Mouse (Mus musculus) liver, embryonic 11.5 days (tissue): ENCODE measurements around the gene Atg3. TPM values are rescaled to one million over a fixed set of nuclear protein-coding genes. Genes with fewer than 3 reads are reported as not detected.

Experiments used
- ATAC-seq: fragments of 200-750 bp; cut with Nextera tagmentation; replicated peaks from 2 replicates; pipeline ENCODE4 v1.8.0; 2017; ENCODE audit warnings: moderate number of reproducible peaks, mild to moderate bottlenecking, moderate TSS enrichment, moderate library complexity; ENCODE audit not compliant: low FRiP score
- DNase-seq: peaks from one replicate; pipeline ENCODE4 v3.0.0-alpha.2; 2017; ENCODE audit warnings: low spot score
- H3K27ac ChIP-seq: fragments of 300-500 bp; sonication (generic); 2 replicates; pipeline ENCODE4 v1.5.1; 2014; ENCODE audit warnings: mild to moderate bottlenecking, low read depth, low read length, control low read depth
- H3K27me3 ChIP-seq: fragments of 300-500 bp; sonication (generic); replicated peaks from 2 replicates; pipeline ENCODE4 v1.6.1; 2014; ENCODE audit warnings: low read length, mixed read lengths; ENCODE audit not compliant: control insufficient read depth, insufficient read depth
- H3K36me3 ChIP-seq: fragments of 300-500 bp; sonication (generic); 2 replicates; pipeline ENCODE4 v1.6.1; 2014; ENCODE audit warnings: mild to moderate bottlenecking, low read length, moderate library complexity, mixed read lengths; ENCODE audit not compliant: control insufficient read depth, insufficient read depth
- H3K4me1 ChIP-seq: fragments of 300-500 bp; sonication (generic); replicated peaks from 2 replicates; pipeline ENCODE4 v1.6.1; 2014; ENCODE audit warnings: low read length, mixed read lengths; ENCODE audit not compliant: control insufficient read depth, insufficient read depth
- H3K4me2 ChIP-seq: fragments of 300-500 bp; sonication (generic); 2 replicates; pipeline ENCODE4 v1.6.1; 2014; ENCODE audit warnings: mild to moderate bottlenecking, control low read depth, moderate library complexity
- H3K4me3 ChIP-seq: fragments of 300-500 bp; sonication (generic); 2 replicates; pipeline ENCODE4 v1.5.1; 2014; ENCODE audit warnings: low read depth, low read length, control low read depth
- H3K9ac ChIP-seq: fragments of 300-500 bp; sonication (generic); 2 replicates; pipeline ENCODE4 v1.6.1; 2014; ENCODE audit warnings: low read depth, low read length, control low read depth
- H3K9me3 ChIP-seq: fragments of 300-500 bp; sonication (generic); 2 replicates; pipeline ENCODE4 v1.6.1; 2016; ENCODE audit warnings: low read length, inconsistent platforms, mixed read lengths; ENCODE audit not compliant: control insufficient read depth
- WGBS: fragments of 180-500 bp; shearing (Covaris S2); extraction: QIAGEN DNeasy Blood & Tissue Kit; methylation state at CpG from one replicate; pipeline ENCODE4 v1.1.7; 2014; 5-methylcytosine and 5-hydroxymethylcytosine counted together
- polyA plus RNA-seq: library from polyadenylated mRNA; unstranded; fragments of >200 nt; fragmentation: Nextera tagmentation; extraction: Ambion mirVana; gene quantifications from 2 replicates; pipeline ENCODE4 v1.2.1, GENCODE M21; 2014

Gene Atg3
- polyA plus RNA-seq, 1 experiment from 2014 or later = 42.0 TPM

DNA sequence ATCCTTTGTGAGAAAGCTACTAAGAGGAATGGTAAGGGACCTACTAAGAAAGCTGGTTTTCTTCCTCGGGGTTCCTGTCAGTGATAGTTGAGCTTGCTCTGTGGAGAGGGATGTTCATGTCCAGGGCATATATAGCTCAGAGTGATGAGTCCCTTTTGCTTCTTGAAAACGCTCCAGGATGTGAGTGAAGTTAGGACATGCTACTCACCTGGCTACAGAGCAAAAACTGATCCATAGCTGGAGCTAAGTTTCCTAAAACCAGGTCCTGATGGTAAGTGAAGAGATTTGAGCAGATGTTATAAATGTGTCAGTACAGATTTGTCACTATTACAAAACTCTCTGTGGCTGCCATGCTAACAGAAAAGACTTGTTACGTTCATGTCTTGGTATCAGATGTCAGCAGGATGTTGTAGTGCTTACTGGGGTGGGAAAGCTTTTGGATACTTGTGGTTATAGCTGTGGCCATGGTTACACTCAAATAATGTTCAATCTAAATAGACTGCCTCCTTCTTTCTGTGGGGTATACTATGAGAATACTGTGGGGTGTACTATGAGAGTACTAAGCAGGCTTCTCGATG is 65.9 kb downstream of the Atg3 start:
- no peaks in the 10 kb centered on the region for H3K4me1 ChIP-seq
- ATAC-seq = no peak
- H3K9ac ChIP-seq = no peak overlapping the region
- no peak for DNase-seq
- WGBS = 65% methylated on average over 4 of the region's 4 CpGs
- no peaks in the 10 kb centered on the region for H3K9me3 ChIP-seq
- H3K27ac ChIP-seq = no peak overlapping the region
- H3K4me3 ChIP-seq = no peak overlapping the region
- no peak overlapping the region for H3K4me2 ChIP-seq
- no peaks in the 10 kb centered on the region for H3K36me3 ChIP-seq
- no peaks in the 10 kb centered on the region for H3K27me3 ChIP-seq

DNA sequence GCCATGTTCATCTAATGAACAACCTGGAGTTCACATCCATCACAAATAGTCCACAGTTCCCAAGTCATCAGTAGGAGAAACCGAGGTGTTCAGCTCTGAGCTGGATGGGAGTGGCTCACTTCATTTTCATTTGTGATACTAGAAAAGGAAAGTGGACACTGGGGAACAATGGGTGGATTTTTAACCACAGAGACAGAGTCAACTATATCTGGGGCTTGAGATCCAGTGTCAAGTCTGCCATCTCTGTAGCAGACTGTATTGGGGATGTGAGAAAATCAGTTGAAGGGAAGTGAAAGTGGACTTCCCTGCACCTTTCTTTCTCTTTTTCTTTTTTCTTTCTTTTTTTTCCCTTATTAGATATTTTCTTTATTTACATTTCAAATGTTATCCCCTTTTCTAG is 68.4 kb downstream of the Atg3 start:
- WGBS = 64% methylated on average over 1 of the region's 1 CpGs
- Histone ChIP-seq H3K4me1 (no peaks in the 10 kb centered on the region), H3K9me3 (no peaks in the 10 kb centered on the region), H3K4me3 (no peak overlapping the region), H3K36me3 (no peaks in the 10 kb centered on the region), H3K27me3 (no peaks in the 10 kb centered on the region), H3K4me2 (no peak overlapping the region), H3K9ac (no peak overlapping the region), H3K27ac (no peak overlapping the region)
- ATAC-seq (no peak), DNase-seq (no peak)

DNA sequence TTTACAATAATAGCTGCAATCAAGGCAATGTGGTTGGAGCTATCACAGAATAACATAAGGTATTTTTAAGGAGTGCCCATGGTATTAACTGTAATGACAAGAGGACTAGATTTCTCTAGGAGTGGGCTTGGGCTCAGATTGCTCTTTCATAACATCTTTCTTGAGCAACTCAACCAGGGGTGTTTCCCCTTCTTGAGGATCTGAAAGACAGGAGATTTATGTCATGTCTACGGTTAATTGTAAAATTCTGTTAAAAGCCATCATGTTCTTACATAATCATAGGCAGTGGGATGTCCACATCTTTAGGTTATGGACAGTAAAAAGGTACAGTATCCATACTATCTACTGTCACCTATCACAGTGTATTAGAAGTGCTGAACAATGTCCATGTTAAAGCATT is 72.7 kb downstream of the Atg3 start:
- ATAC-seq (no peak), DNase-seq (no peak)
- Histone ChIP-seq H3K36me3 (no peaks in the 10 kb centered on the region), H3K27ac (no peak overlapping the region), H3K9me3 (no peaks in the 10 kb centered on the region), H3K4me3 (no peak overlapping the region), H3K27me3 (no peaks in the 10 kb centered on the region), H3K9ac (no peak overlapping the region), H3K4me2 (no peak overlapping the region), H3K4me1 (no peaks in the 10 kb centered on the region)
- 81% methylated on average over 1 of the region's 1 CpGs for WGBS

DNA sequence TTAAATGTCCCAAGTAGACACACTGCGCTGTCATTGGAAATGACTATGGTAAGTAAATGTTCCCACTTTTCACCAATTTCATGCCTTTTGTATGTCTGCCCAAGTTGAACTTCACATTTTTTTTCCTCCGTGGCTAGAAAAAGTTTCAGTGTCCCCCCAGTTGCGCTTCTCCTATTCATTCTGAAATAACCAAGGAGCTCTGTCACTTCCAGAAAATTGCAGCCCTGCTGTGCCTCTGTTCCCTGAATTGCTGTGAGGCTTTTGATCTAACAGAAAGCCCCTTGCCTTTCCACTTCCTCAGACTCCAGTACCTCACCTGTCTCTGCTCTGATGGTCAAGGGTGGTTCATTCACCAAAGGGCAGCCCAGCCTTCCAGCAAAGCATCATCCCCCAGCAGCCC is 74.4 kb downstream of the Atg3 start:
- no peaks in the 10 kb centered on the region for H3K9me3 ChIP-seq
- no peak overlapping the region for H3K4me2 ChIP-seq
- H3K9ac ChIP-seq = no peak overlapping the region
- H3K36me3 ChIP-seq = no peaks in the 10 kb centered on the region
- no peaks in the 10 kb centered on the region for H3K4me1 ChIP-seq
- no peak overlapping the region for H3K4me3 ChIP-seq
- DNase-seq = no peak
- no peak overlapping the region for H3K27ac ChIP-seq
- no peaks in the 10 kb centered on the region for H3K27me3 ChIP-seq
- 82% methylated on average over 3 of the region's 3 CpGs for WGBS
- ATAC-seq = no peak

Other genes starting within 250 kb of the Atg3 start
- 0.58 and 0.64 TPM in 2 replicates for gene Cd200r3, start 215.1 kb upstream of the Atg3 start, polyA plus RNA-seq
- gene Ccdc80, start 65.4 kb upstream of the Atg3 start, polyA plus RNA-seq = 20.6 and 23.7 TPM in 2 replicates
- gene Slc35a5, start 79 bp upstream of the Atg3 start, polyA plus RNA-seq = 9.7 and 12.4 TPM in 2 replicates
- gene Btla, start 65.5 kb downstream of the Atg3 start, polyA plus RNA-seq = 0.12 and 0.59 TPM in 2 replicates